Mouse (Mus musculus) heart, postnatal 0 days (tissue): ENCODE data around the gene Cdc27. TPM values are rescaled to one million over a fixed set of nuclear protein-coding genes. Genes with fewer than 3 reads are reported as not detected.
A peak's percentile ranks its signal among the peaks of the same experiment; 100 is the strongest.
"Not testable (repeated sequence)": the region's sequence is repeated elsewhere in the genome, so short reads cannot be mapped to it uniquely, and the experiment has no call there.

Source experiments
- ATAC-seq: fragments of 200-750 bp; cut with Nextera tagmentation; 2 replicates; pipeline ENCODE4 v1.8.0; 2017; ENCODE audit warnings: low read depth, moderate number of reproducible peaks, moderate library complexity; ENCODE audit not compliant: insufficient read depth
- DNase-seq: peaks from one replicate; pipeline ENCODE4 v3.0.0-alpha.2; 2016; ENCODE audit warnings: low spot score
- H3K27ac ChIP-seq: fragments of 300-500 bp; sonication (generic); 2 replicates; pipeline ENCODE4 v1.5.1; 2014; ENCODE audit warnings: low read depth, mild to moderate bottlenecking
- H3K27me3 ChIP-seq: fragments of 300-500 bp; sonication (generic); 2 replicates; pipeline ENCODE4 v1.6.1; 2014; ENCODE audit warnings: low read length, mixed read lengths; ENCODE audit not compliant: control insufficient read depth, insufficient read depth
- H3K36me3 ChIP-seq: fragments of 300-500 bp; sonication (generic); replicated peaks from 2 replicates; pipeline ENCODE4 v1.6.1; 2014; ENCODE audit warnings: low read length, mixed read lengths; ENCODE audit not compliant: control insufficient read depth, insufficient read depth
- H3K4me1 ChIP-seq: fragments of 300-500 bp; sonication (generic); 2 replicates; pipeline ENCODE4 v1.6.1; 2014; ENCODE audit warnings: antibody characterized with exemption; ENCODE audit not compliant: control insufficient read depth, insufficient read depth
- H3K4me2 ChIP-seq: fragments of 300-500 bp; sonication (generic); 2 replicates; pipeline ENCODE4 v1.6.1; 2014; ENCODE audit warnings: low read depth, mild to moderate bottlenecking, low read length, moderate library complexity
- H3K4me3 ChIP-seq: fragments of 300-500 bp; sonication (generic); 2 replicates; pipeline ENCODE4 v1.5.1; 2014; ENCODE audit warnings: low read depth, low read length
- H3K9ac ChIP-seq: fragments of 300-500 bp; sonication (generic); replicated peaks from 2 replicates; pipeline ENCODE4 v1.6.1; 2014; ENCODE audit warnings: low read depth, low read length, mixed read lengths
- H3K9me3 ChIP-seq: fragments of 300-500 bp; sonication (generic); replicated peaks from 2 replicates; pipeline ENCODE4 v1.6.1; 2016; ENCODE audit warnings: low read length; ENCODE audit not compliant: control insufficient read depth
- CTCF ChIP-seq: IDR thresholded peaks from 2 replicates; pipeline ENCODE4 v1.5.1; 2016; ENCODE audit warnings: antibody characterized with exemption, control low read depth, low read depth
- EP300 ChIP-seq: IDR thresholded peaks from 2 replicates; pipeline ENCODE4 v1.6.1; 2016; ENCODE audit warnings: antibody characterized with exemption, low read depth
- WGBS: fragments of 180-500 bp; shearing (Covaris S2); extraction: QIAGEN DNeasy Blood & Tissue Kit; methylation state at CpG from one replicate; pipeline ENCODE4 v1.1.7; 2014; 5-methylcytosine and 5-hydroxymethylcytosine counted together
- polyA plus RNA-seq: library from polyadenylated mRNA; unstranded; fragments of >200 nt; fragmentation: Nextera tagmentation; extraction: Ambion mirVana; gene quantifications from 2 replicates; pipeline ENCODE4 v1.2.1, GENCODE M21; 2015
- total RNA-seq: library from RNA; depleted of rRNA; stranded (reverse); fragments of >200 nt; gene quantifications from 2 replicates; pipeline ENCODE4 v1.2.3, GENCODE M21; 2014; ENCODE audit warnings: low replicate concordance

Cdc27 gene
- total and polyA plus RNA-seq, 2 experiments from 2014 or later: 16.6 to 20.5 TPM

- H3K27ac ChIP-seq: peak overlapping the region; percentile 48; the same call in 1 of the 2 replicates
These were observed 5.9 kb downstream of the Cdc27 start for GRCm38 (mm10) chr11:104544507-104544906.

GRCm38 (mm10) chr11:104543337-104543736, 7.1 kb downstream of the Cdc27 start:
- WGBS: 70% methylated on average over 2 of the region's 2 CpGs
- H3K4me2 ChIP-seq, H3K36me3 ChIP-seq, H3K4me3 ChIP-seq, DNase-seq, H3K4me1 ChIP-seq, H3K27me3 ChIP-seq, H3K9me3 ChIP-seq, H3K27ac ChIP-seq, H3K9ac ChIP-seq, ATAC-seq: not testable (repeated sequence)

More at GRCm38 (mm10) chr11:104544507-104544906, 5.9 kb downstream of the Cdc27 start:
- Histone ChIP-seq H3K27me3 (no peaks in the 10 kb centered on the region), H3K9ac (no peak overlapping the region), H3K4me2 (no peak overlapping the region), H3K9me3 (no peaks in the 10 kb centered on the region), H3K4me1 (peaks cover 14% of the 10 kb centered on the region), H3K36me3 (0 out of 2 replicates have a peak, but pooled peaks cover 3% of the 10 kb centered on the region), H3K4me3 (no peak overlapping the region)
- WGBS: 30% methylated on average over 2 of the region's 2 CpGs
- TF ChIP-seq CTCF (no peak), EP300 (no peak)
- no peak for DNase-seq
- no peak for ATAC-seq

GRCm38 (mm10) chr11:104539811-104540210, 10.6 kb downstream of the Cdc27 start:
- Histone ChIP-seq H3K27ac (no peak overlapping the region), H3K4me3 (no peak overlapping the region), H3K9ac (no peak overlapping the region), H3K36me3 (0 out of 2 replicates have a peak, but pooled peaks cover 3% of the 10 kb centered on the region), H3K4me2 (no peak overlapping the region), H3K27me3 (no peaks in the 10 kb centered on the region), H3K9me3 (no peaks in the 10 kb centered on the region), H3K4me1 (0 out of 2 replicates have a peak, but pooled peaks cover 2% of the 10 kb centered on the region)
- WGBS: 88% methylated on average over 5 of the region's 5 CpGs
- no peak for ATAC-seq
- TF ChIP-seq EP300 (no peak), CTCF (no peak)
- DNase-seq: no peak

- no peak for ATAC-seq
- peaks cover 20% of the 10 kb centered on the region for H3K36me3 ChIP-seq
- H3K9me3 ChIP-seq: no peaks in the 10 kb centered on the region
- no peak for DNase-seq
- no peak overlapping the region for H3K4me2 ChIP-seq
- H3K27ac ChIP-seq: no peak overlapping the region
- whole genome bisulfite sequencing: 86% methylated on average over 2 of the region's 2 CpGs
- H3K4me1 ChIP-seq: no peaks in the 10 kb centered on the region
- TF ChIP-seq CTCF (no peak), EP300 (no peak)
- no peak overlapping the region for H3K9ac ChIP-seq
- H3K27me3 ChIP-seq: no peaks in the 10 kb centered on the region
- no peak overlapping the region for H3K4me3 ChIP-seq
These were observed 12.4 kb downstream of the Cdc27 start for GRCm38 (mm10) chr11:104537945-104538555.

GRCm38 (mm10) chr11:104536843-104537242, 13.6 kb downstream of the Cdc27 start:
- Histone ChIP-seq H3K4me1 (no peaks in the 10 kb centered on the region), H3K27me3 (no peaks in the 10 kb centered on the region), H3K4me3 (no peak overlapping the region), H3K4me2 (no peak overlapping the region), H3K36me3 (peaks cover 32% of the 10 kb centered on the region), H3K9ac (no peak overlapping the region), H3K9me3 (no peaks in the 10 kb centered on the region), H3K27ac (no peak overlapping the region)
- TF ChIP-seq CTCF (no peak), EP300 (no peak)
- ATAC-seq (no peak), DNase-seq (no peak)
- 78% methylated on average over 2 of the region's 2 CpGs for WGBS

- Histone ChIP-seq H3K27me3 (no peaks in the 10 kb centered on the region), H3K27ac (no peak overlapping the region), H3K4me2 (no peak overlapping the region), H3K36me3 (peaks cover 75% of the 10 kb centered on the region), H3K9ac (no peak overlapping the region), H3K9me3 (no peaks in the 10 kb centered on the region), H3K4me1 (no peaks in the 10 kb centered on the region), H3K4me3 (no peak overlapping the region)
- no peak for DNase-seq
- 94% methylated on average over 6 of the region's 6 CpGs for WGBS
- TF ChIP-seq CTCF: no peak
- TF ChIP-seq EP300: no peak
- no peak for ATAC-seq
These were observed 24.5 kb downstream of the Cdc27 start for GRCm38 (mm10) chr11:104525935-104526334.
